Mouse (Mus musculus): ENCODE data around the gene Golm1. TPM values are rescaled to one million over a fixed set of nuclear protein-coding genes. Genes with fewer than 3 reads are reported as not detected.

The Golm1 gene
- polyA plus RNA-seq, 1 experiment, result 13.9 TPM

DNA sequence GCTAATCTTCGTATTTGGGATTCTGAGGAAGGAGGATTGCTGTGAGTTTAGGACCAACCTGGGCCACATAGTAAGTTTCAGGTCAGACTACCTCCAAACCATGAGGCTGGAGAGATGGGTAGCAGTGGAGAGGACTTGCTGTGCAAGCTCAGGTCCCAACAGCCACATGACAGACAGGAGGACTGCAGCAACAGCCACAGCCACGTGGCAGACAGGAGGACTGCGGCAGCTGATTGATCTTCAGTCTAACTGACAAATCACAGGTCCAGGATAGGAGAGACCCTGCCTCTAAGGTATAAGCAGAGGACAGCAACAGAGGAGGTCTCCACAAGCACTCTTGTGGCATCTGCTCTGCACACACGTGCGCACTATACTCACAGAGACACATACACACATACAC, 17.8 kb downstream of the Golm1 start:
- WGBS, result 84% methylated on average over 5 of the region's 5 CpGs
- no peak overlapping the region for H3K4me3 ChIP-seq (replicated peaks; ENCODE audit: control insufficient read depth, low read depth, low read length)
- H3K4me1 ChIP-seq (ENCODE audit: control insufficient read depth, insufficient read depth, low read length), result peaks cover 4% of the 10 kb centered on the region; the same call in 1 of the 2 replicates
- TF ChIP-seq POLR2A (IDR thresholded peaks at IDR 0.05; ENCODE audit: borderline replicate concordance, control insufficient read depth, low read depth, low read length) (no peak), CTCF (IDR thresholded peaks at IDR 0.05; ENCODE audit: control insufficient read depth, insufficient read depth, low read length) (no peak)
- no peak overlapping the region for H3K27ac ChIP-seq (ENCODE audit: control insufficient read depth, insufficient read depth, low read depth, low read length, poor library complexity)

DNA sequence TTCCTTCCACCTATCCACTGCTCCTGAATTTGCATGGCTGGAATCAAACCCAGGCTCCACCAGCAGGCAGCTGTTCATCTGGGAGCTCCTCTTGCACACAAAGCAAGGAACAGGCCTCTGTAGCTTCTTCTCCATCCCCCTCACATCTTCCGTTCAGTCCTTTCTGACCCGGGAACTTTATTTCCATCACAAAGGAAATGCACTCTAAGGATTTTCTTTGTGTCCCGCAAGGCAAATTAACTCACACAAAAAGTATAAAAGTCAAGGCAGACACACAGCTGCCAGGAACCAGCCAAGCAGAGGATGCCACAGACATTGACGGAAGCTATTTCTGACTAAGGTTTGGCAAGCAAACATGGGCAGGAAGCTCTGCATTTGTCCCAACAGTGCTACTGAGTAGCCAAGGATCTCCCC, 18.6 kb downstream of the Golm1 start:
- WGBS, result 39% methylated on average over 4 of the region's 4 CpGs
- no peak overlapping the region for H3K27ac ChIP-seq (ENCODE audit: control insufficient read depth, insufficient read depth, low read depth, low read length, poor library complexity)
- peaks cover 4% of the 10 kb centered on the region; the same call in 1 of the 2 replicates for H3K4me1 ChIP-seq (ENCODE audit: control insufficient read depth, insufficient read depth, low read length)
- H3K4me3 ChIP-seq (replicated peaks; ENCODE audit: control insufficient read depth, low read depth, low read length), result no peak overlapping the region
- no peak for TF ChIP-seq POLR2A (IDR thresholded peaks at IDR 0.05; ENCODE audit: borderline replicate concordance, control insufficient read depth, low read depth, low read length)
- no peak for TF ChIP-seq CTCF (IDR thresholded peaks at IDR 0.05; ENCODE audit: control insufficient read depth, insufficient read depth, low read length)

DNA sequence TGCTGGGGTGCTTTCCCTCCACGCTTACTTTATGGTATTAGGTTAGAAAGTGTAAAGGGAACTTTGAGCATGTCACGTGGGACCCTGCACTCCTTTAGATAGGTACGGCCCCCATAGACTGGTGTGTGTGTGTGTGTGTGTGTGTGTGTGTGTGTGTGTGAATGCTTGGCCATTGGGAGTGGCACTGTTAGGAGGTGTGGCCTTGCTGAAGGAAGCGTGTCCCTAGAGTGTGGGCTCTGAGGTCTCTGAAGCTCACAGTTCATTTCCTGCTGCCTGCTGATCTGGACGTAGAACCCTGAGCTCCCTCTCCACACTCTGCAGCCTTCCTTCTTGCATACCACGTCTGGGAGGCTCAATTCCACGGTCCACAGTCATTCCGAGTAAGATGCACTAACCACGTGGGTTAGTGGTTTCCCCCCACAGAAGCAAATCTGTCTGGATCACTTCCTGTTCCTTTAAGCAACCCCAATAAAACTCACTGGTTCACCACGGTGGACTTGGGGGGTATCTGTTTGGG, 19.2 kb downstream of the Golm1 start:
- H3K4me3 ChIP-seq (replicated peaks; ENCODE audit: control insufficient read depth, low read depth, low read length), result no peak overlapping the region

DNA sequence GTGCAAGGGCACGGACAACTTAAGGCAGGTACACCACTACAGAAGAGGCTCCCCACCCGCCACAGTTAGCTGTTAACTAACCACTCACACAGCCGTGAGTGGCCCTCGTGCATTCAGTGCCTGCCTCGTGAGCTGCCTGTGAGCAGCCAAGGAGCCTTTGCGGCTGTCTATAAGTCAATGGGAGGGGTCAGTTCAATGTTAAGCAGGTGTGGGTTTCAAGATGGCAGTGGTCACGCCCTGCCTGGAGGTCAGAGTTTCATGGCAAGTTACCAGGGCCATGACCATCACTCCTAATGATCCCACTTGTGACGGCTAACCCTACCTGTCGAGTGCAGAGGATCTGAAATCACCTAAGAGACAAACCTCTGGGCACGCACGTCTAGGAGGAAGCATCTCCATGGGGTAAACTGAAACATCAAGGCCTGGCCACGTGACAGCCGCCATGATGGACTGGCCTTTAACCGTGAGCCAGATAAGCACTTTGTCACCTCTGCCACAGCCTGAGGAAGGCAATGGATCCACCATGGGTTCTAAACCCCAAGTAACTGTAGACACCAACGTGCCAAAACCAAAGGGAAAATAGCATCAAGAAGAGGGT, 19.8 kb downstream of the Golm1 start:
- 80% methylated on average over 15 of the region's 15 CpGs for WGBS
- Histone ChIP-seq H3K27ac (ENCODE audit: control insufficient read depth, insufficient read depth, low read depth, low read length, poor library complexity) (no peak overlapping the region), H3K4me1 (ENCODE audit: control insufficient read depth, insufficient read depth, low read length) (peaks cover 4% of the 10 kb centered on the region; the same call in 1 of the 2 replicates), H3K4me3 (replicated peaks; ENCODE audit: control insufficient read depth, low read depth, low read length) (no peak overlapping the region)
- no peak for TF ChIP-seq CTCF (IDR thresholded peaks at IDR 0.05; ENCODE audit: control insufficient read depth, insufficient read depth, low read length)

More for the DNA sequence above, 19.2 kb downstream of the Golm1 start:
- Histone ChIP-seq H3K4me1 (ENCODE audit: control insufficient read depth, insufficient read depth, low read length) (peaks cover 4% of the 10 kb centered on the region; the same call in 1 of the 2 replicates), H3K27ac (ENCODE audit: control insufficient read depth, insufficient read depth, low read depth, low read length, poor library complexity) (no peak overlapping the region)
- 9% methylated on average over 10 of the region's 10 CpGs for WGBS
- TF ChIP-seq POLR2A (IDR thresholded peaks at IDR 0.05; ENCODE audit: borderline replicate concordance, control insufficient read depth, low read depth, low read length) (no peak), CTCF (IDR thresholded peaks at IDR 0.05; ENCODE audit: control insufficient read depth, insufficient read depth, low read length) (no peak)

DNA sequence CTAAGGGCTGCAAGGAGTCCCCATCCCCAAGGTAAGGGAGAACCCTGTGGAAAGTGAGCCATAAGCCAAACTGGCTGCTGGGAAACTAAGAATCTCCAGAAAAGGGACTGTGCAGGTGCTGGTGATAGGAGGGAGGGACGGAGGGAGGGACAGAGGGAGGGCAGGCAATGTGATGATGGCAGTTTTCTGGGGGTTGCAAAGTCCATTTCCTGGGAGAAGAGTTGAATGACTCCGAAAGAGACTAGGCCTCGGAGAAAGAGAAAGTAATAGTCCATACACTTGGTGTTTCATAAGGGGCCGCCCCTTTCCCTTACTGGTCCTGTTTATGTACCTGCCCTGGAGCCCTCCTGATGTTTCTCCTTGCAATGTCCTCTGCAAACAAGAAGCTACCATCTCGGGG, 21.1 kb downstream of the Golm1 start:
- WGBS, result 82% methylated on average over 5 of the region's 5 CpGs
- peaks cover 4% of the 10 kb centered on the region; the same call in 1 of the 2 replicates for H3K4me1 ChIP-seq (ENCODE audit: control insufficient read depth, insufficient read depth, low read length)
- TF ChIP-seq CTCF (IDR thresholded peaks at IDR 0.05; ENCODE audit: control insufficient read depth, insufficient read depth, low read length) (no peak), POLR2A (IDR thresholded peaks at IDR 0.05; ENCODE audit: borderline replicate concordance, control insufficient read depth, low read depth, low read length) (no peak)

DNA sequence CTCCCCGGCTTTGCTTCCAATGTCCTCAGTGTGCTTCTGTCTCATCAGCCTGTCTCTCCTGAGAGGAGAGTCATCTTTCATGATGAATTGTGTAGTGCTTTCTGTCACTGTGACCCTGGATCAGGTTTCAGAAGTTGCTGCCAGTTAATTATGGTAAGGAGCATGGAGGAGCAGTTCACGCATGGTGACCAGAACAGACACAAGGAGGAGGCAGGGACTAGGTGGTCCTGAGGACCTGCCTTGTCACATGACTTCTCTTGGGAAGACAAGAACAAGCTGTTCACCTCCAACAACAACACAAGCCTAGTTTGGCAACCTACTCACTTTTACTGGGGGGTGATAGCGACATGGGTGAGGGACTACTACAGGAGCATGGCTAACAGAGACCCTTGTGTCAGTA, 22.5 kb downstream of the Golm1 start:
- WGBS, result 93% methylated on average over 3 of the region's 3 CpGs
- H3K27ac ChIP-seq (ENCODE audit: control insufficient read depth, insufficient read depth, low read depth, low read length, poor library complexity), result no peak overlapping the region
- no peak overlapping the region for H3K4me3 ChIP-seq (replicated peaks; ENCODE audit: control insufficient read depth, low read depth, low read length)
- peaks cover 4% of the 10 kb centered on the region; the same call in 1 of the 2 replicates for H3K4me1 ChIP-seq (ENCODE audit: control insufficient read depth, insufficient read depth, low read length)
- TF ChIP-seq CTCF (IDR thresholded peaks at IDR 0.05; ENCODE audit: control insufficient read depth, insufficient read depth, low read length) (no peak), POLR2A (IDR thresholded peaks at IDR 0.05; ENCODE audit: borderline replicate concordance, control insufficient read depth, low read depth, low read length) (no peak)

More for the DNA sequence above, 21.1 kb downstream of the Golm1 start:
- Histone ChIP-seq H3K4me3 (replicated peaks; ENCODE audit: control insufficient read depth, low read depth, low read length) (no peak overlapping the region), H3K27ac (ENCODE audit: control insufficient read depth, insufficient read depth, low read depth, low read length, poor library complexity) (no peak overlapping the region)

DNA sequence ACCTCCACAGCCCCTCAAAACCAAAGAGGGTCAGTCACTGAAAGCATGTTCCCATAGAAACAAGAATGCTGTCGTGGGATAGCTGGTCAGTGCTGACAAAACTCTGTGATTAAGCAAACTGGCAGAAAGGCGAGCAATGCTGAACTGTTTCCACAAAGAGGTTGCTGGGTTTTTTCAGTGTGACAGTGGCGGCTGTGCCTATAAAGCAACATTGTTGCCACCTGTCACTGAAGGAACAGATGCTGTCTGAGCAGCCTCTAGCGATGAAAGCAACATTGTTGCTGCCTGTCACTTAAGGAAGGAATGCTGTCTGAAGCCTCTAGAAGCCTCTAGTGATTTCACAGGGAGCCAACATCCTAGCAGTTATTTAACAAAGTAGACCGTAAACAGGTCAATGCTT, 23.0 kb downstream of the Golm1 start:
- H3K4me3 ChIP-seq (replicated peaks; ENCODE audit: control insufficient read depth, low read depth, low read length), result no peak overlapping the region
- WGBS, result 74% methylated on average over 5 of the region's 5 CpGs
- no peak overlapping the region for H3K27ac ChIP-seq (ENCODE audit: control insufficient read depth, insufficient read depth, low read depth, low read length, poor library complexity)
- H3K4me1 ChIP-seq (ENCODE audit: control insufficient read depth, insufficient read depth, low read length), result peaks cover 4% of the 10 kb centered on the region; the same call in 1 of the 2 replicates
- no peak for TF ChIP-seq CTCF (IDR thresholded peaks at IDR 0.05; ENCODE audit: control insufficient read depth, insufficient read depth, low read length)
- TF ChIP-seq POLR2A (IDR thresholded peaks at IDR 0.05; ENCODE audit: borderline replicate concordance, control insufficient read depth, low read depth, low read length), result no peak

DNA sequence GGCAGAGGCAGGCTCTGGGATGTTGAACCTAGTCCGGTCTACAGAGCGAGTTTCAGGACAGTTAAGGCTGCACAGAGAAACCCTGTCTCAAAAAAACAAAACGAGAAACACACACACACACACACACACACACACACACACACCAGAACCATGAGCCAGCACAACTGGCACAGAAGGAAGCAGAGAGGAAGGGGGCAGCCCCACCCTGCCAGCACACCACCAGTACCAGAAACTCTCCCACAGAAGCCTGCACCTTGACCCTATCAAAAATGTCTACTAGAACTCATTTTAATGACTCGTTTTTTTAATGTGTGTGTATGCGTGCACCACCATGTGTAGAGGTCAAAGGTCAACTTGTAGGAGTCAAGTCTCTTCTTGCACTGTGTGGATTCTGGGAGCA, 25.8 kb downstream of the Golm1 start:
- WGBS, result 59% methylated on average over 5 of the region's 5 CpGs
- H3K4me3 ChIP-seq (replicated peaks; ENCODE audit: control insufficient read depth, low read depth, low read length), result no peak overlapping the region
- TF ChIP-seq POLR2A (IDR thresholded peaks at IDR 0.05; ENCODE audit: borderline replicate concordance, control insufficient read depth, low read depth, low read length) (no peak), CTCF (IDR thresholded peaks at IDR 0.05; ENCODE audit: control insufficient read depth, insufficient read depth, low read length) (no peak)
- no peak overlapping the region for H3K27ac ChIP-seq (ENCODE audit: control insufficient read depth, insufficient read depth, low read depth, low read length, poor library complexity)
- peaks cover 3% of the 10 kb centered on the region; the same call in 1 of the 2 replicates for H3K4me1 ChIP-seq (ENCODE audit: control insufficient read depth, insufficient read depth, low read length)
